Mouse (Mus musculus) heart, adult 9 months (tissue): ENCODE results near the gene Nedd9.
"Not testable (repeated sequence)": the region's sequence is repeated elsewhere in the genome, so short reads cannot be mapped to it uniquely, and the experiment has no call there.

Experiments used
- DNase-seq, 2 experiments: peaks; one replicate each; pipeline ENCODE4 v3.0.0; 2022; ENCODE audit warnings: low spot score in 2 of 2

The Nedd9 gene

DNA sequence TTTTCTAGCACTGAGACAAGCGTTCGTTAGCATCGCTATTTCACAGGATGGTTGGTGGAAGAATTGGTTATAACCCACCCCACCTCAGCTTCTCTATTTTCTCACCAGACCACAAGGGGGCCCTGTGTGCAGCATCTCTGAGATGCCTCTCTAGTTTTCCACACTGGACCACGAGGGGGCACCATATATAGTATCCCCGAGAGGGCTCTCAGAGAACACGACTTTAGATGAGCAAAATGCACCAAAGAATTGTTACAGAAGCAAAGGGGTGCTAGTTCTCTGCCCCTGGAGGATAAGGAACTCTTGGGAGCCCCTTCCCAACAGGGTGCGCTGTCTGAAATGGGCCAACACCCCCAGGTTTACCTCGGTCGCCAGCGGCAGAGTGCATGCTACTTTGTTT lies 184.4 kb downstream of the Nedd9 start:
- peak; percentile 47 to 79 for DNase-seq

DNA sequence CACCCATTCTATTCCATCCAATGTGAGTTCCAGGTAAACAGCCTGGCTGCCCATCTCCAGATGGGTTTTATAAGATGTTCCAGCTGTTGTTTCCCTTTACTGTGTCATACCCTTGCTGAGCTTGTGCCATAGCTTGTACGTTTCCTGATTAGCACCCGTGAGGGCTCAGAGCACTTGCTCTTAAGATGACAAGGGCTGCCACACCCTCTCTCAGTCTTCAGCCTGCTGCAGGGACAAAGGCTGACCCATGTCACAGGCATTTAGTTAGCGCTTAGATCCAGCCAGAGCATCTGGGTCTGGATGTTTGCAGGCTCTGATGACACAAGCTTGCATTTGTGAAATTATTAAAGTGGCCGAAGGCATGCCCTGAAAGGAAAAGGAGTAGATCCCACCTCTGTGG lies 187.1 kb downstream of the Nedd9 start:
- DNase-seq, result no peak

DNA sequence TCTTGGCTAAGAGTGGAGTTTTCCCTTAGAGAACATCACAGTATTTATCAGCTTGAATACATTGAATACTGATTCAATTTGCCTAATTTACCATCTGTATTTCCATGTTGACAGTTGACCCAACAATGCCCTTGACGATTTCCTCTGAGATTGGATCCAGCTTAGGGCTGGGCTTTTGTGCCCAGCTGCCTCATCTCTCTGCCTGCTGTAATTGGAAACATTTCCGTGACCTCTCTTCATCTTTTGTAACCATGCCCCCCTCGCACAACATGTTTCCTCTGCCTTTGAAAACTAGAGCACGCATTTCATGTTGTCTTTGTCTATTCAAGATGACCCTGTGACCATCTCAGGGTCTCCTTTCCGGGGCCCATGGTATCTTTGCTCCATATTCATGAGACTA lies 188.2 kb downstream of the Nedd9 start:
- DNase-seq, result no peak

DNA sequence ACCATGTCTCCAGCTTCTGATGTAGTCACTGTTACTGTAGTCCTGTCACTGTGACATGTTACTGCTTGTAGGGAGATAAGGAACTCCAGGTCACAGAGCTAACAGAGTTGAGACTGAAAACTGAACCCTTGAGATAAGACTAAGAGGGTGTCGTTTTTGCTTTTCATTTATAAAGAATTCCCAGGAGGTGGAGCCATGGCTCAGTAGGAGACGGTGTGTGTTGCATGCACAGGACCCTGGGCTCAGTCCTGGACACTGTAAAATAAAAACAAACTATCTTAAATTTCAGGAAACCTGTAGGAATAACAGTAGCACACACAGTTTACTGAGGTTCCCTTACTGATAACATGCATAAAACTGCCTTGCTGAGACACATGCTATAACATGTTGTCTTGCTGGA lies 188.6 kb downstream of the Nedd9 start:
- no peak for DNase-seq

DNA sequence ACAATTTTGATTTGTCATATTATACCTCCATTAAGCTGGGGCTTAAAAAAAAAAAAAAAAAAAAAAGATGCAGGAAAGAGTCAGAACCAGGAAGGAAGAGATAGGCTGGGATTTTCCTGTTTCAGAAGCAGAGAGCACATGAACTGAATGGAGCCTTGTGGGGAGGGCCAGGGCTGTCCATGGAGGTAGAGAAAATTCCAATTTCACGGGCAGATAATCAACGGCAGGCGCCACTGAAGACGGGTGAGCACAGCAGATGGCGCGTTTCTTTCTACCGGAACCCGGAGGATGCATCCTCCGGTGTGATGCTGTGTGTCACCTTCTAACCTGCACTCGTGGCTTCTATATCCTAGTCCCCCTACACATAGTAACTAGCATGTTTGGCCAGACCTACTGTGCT lies 190.8 kb downstream of the Nedd9 start:
- no peak for DNase-seq

GRCm38 (mm10) chr13:41295886-41296285 lies 191.3 kb downstream of the Nedd9 start:
- DNase-seq, result peak; percentile 37 to 55

DNA sequence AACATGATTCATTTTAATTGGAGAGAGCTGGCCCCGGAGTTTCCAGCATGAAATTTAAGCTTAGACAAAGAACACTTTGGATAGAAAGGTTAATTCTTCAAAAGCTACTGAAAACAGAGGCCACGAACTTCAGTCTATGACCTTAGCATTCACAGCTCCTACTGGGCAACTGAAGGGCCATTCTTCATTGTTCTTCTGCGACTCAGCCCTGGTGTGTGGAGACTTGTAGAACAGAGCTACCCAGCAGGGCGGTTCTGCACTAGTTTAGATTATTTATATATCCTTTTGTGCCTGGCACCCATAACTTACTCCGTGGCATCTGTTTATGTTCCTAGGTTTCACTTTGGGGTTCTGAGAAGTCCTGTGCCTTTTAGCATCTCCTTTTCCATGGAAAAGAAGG lies 193.6 kb downstream of the Nedd9 start:
- DNase-seq, result no peak

GRCm38 (mm10) chr13:41291466-41291974 lies 195.6 kb downstream of the Nedd9 start:
- no peak for DNase-seq

DNA sequence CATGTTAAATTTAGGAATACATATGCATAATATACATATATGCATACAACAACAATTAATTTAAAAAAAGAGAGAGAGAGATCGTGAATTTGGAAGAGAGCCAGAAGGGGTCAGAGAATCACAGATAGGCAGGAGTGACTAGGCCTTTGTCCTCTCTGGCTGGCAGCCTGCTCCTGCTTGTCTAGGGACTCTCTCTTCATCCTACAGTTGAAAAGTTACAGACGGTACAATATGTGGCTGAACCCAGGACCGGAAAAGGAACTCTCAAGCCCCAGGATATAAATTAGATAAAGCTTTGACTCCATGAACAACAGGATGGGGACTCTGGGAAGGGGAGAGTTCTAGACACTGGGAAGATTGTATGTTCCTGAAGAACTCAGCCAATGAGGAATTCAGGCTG lies 200.9 kb downstream of the Nedd9 start:
- DNase-seq, result no peak

DNA sequence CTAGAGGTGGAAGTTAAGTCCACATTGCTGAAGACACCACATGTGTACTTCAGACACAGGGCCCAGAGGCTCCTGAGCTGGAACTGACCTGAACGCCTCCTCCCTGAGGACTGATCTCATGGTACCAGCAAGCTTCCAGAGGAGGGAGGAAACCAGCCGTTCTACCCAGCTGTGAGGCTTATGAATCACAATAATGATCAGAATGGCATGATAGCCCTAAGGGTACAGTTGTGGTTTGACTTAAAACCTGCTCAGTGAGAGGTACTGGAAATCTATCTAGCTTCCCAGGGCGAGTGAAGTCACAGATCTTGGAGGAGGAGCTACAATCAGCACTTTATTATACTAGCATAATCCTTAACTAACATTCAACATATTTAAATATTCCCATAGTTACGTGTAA lies 201.7 kb downstream of the Nedd9 start:
- no peak for DNase-seq

DNA sequence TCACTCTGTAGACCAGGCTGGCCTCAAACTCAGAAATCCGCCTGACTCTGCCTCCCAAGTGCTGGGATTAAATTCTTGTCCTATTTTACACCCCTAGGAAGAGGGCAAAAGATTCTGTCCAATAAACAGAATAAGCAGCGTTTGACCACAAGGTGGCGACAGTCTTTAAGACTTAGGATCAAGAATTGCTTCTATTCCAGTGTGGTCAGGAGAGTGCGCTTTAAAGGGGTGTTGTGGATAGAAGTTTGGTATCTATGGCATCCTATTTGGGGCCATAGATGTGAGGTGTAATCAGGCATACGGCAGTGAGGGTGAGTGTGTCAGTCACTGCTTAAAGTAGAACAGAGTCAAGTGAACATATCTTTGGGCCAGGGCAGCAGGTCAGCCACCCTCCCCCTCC lies 203.9 kb downstream of the Nedd9 start:
- peak; percentile 19 to 67 for DNase-seq

DNA sequence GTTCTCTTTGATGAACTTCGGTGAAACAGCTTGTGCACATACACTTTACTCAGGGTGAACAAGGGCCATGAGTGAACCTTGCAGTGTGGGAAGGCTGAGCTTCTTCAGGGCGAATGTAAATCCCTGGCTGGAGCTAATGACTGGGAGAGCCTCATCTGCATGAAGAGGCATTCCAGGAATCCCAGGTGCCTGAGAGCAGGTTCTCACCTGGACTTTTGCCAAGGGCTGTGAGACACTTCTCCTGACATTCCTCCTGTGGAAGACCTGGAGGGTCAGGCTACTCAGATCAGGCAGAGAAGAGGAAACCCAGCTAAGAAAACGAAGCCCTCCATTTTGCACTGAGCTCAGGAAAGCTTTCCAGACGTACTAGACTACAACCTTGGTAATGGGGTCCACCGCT lies 206.5 kb downstream of the Nedd9 start:
- no peak for DNase-seq

DNA sequence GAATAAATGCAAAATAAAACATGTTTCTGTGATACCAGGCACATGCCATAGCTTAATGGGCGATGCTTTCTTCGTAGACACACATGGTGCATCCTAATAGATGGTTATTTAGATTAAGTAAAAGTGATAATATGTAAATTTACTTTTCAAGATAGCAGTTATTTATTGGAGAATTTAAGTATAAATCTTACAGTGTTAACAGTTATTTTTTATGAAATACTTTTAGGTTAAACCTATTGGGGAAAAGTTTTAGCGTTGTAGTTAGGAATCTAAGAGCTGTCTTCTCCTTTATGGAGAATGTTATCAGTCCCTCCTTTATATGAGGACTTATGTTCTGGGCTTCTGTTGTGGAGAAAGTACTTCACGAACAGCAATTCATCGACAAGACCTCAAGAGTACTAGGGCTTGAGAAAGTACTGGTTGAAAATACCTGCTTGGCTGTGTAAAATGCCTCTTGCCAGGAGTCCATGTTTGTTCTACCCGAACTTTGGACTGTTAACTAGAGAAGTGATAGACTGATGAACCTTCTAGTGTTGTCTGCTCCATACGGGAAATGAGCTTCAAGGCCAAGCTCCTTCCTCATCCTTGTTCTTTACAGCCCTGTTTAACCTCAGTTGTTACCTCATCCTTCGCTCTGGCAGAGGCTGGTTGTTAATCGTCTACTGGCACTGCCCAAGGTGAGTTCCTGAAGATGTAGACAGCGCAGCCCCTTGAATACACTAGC lies 213.1 kb downstream of the Nedd9 start, which contains the start of gene Gm17364:
TSS of gene Gm17364 (minus strand) at position 51 of the 724 bp plus-strand sequence.
- no peak for DNase-seq

DNA sequence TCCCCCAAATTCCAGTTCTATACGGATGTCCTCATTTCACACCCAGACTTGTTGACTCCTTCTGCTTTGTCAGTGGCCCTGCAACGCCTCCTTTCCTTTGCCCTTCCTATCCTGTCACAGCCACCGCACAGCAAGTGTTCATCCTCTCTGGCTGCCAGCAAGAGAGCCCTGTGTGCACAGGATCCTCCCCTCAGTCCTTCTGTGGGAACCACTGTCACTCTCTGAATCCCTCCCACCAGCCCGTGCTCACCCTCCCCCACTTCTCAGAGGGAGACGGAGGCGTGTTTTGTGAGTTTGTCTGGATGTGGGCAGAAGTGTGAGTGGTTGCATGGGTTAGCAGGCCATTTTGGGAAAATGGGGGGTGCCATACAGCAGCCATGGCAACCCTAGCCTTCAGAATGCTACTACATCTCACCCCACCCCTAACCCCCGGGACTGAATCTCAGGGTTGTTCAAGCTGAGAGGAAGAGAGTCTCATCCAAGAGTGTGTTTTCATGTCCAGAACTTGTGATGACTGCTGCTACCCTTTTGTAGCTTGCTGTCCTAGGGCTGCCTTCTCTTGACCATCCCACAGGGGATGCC lies 219.2 kb downstream of the Nedd9 start:
- no peak for DNase-seq

DNA sequence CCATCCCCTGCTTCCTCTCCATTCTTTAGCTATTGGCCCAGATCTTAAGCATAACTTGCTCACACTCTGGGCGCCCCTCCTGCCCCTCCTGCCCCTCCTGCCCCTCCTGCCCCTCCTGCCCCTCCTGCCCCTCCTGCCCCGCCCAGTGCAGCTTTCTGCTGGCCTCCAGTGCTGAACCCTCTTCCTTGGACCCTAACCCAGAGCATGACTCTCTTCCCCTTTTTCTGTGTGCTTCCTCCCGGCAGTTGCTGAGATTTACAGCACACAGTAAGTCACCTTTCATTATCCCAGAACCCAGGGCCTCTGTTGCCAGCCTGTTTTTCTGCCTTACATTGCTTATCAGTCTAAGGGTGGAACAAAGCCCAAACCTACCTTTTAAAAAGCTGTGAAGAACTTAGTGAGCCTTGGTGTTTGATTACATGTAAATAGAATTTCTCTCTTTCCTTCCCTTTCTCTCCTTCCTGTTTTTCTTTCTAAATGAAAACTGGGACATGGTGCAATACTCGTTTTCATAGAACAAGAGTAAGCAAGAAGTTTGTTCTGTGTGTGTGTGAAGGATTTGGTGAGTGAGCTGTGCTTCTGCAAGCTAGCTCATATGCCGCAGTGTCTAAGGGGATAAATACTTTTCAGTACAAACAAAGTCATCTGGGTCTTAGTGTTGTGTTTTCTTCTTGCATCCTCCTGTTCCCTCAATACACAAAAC lies 223.7 kb downstream of the Nedd9 start:
- no peak for DNase-seq

GRCm38 (mm10) chr13:41261617-41262016 lies 225.5 kb downstream of the Nedd9 start:
- DNase-seq, result not testable (repeated sequence)
